Mouse (Mus musculus) intestine, embryonic 15.5 days (tissue): ENCODE measurements at regions not wholly inside any gene's neighbourhood (a gene's known extent, or its start where the extent isn't known, plus 50 kb on each side); places are given as distances from the start of the nearest gene placed in this dataset.
A peak's percentile ranks its signal among the peaks of the same experiment; 100 is the strongest.
"Not testable (repeated sequence)": the region's sequence is repeated elsewhere in the genome, so short reads cannot be mapped to it uniquely, and the experiment has no call there.

Experiments
- ATAC-seq: fragments of 200-750 bp; cut with Nextera tagmentation; 2 replicates; pipeline ENCODE4 v1.8.0; 2017; ENCODE audit warnings: moderate TSS enrichment, moderate library complexity
- H3K27ac ChIP-seq: fragments of 300-500 bp; sonication (generic); 2 replicates; pipeline ENCODE4 v1.5.1; 2015; ENCODE audit warnings: mild to moderate bottlenecking, inconsistent platforms
- H3K27me3 ChIP-seq: fragments of 300-500 bp; sonication (generic); replicated peaks from 2 replicates; pipeline ENCODE4 v1.6.1; 2015; ENCODE audit warnings: inconsistent platforms
- H3K36me3 ChIP-seq: fragments of 300-500 bp; sonication (generic); 2 replicates; pipeline ENCODE4 v1.6.1; 2015; ENCODE audit warnings: inconsistent platforms
- H3K4me1 ChIP-seq: fragments of 300-500 bp; sonication (generic); replicated peaks from 2 replicates; pipeline ENCODE4 v1.6.1; 2015; ENCODE audit warnings: inconsistent platforms
- H3K4me2 ChIP-seq: fragments of 300-500 bp; sonication (generic); replicated peaks from 2 replicates; pipeline ENCODE4 v1.6.1; 2015; ENCODE audit warnings: mild to moderate bottlenecking, inconsistent platforms
- H3K4me3 ChIP-seq: fragments of 300-500 bp; sonication (generic); replicated peaks from 2 replicates; pipeline ENCODE4 v1.5.1; 2015; ENCODE audit warnings: inconsistent platforms
- H3K9ac ChIP-seq: fragments of 300-500 bp; sonication (generic); 2 replicates; pipeline ENCODE4 v1.6.1; 2015; ENCODE audit warnings: inconsistent platforms
- H3K9me3 ChIP-seq: fragments of 300-500 bp; sonication (generic); 2 replicates; pipeline ENCODE4 v1.6.1; 2016; ENCODE audit warnings: inconsistent platforms
- WGBS: fragments of 180-500 bp; shearing (Covaris S2); methylation state at CpG from one replicate; pipeline ENCODE4 v1.1.7; 2015; 5-methylcytosine and 5-hydroxymethylcytosine counted together

GRCm38 (mm10) chr8:78139514-78139913 is 73.6 kb upstream of the Ttc29 start:
- not testable (repeated sequence) for ATAC-seq, H3K27ac ChIP-seq, H3K4me2 ChIP-seq, H3K4me3 ChIP-seq, H3K9me3 ChIP-seq, H3K4me1 ChIP-seq, H3K36me3 ChIP-seq, H3K9ac ChIP-seq, H3K27me3 ChIP-seq
- WGBS = 46% methylated on average over 13 of the region's 15 CpGs

GRCm38 (mm10) chr8:78147170-78147569 is 65.9 kb upstream of the Ttc29 start:
- WGBS = 77% methylated on average over 6 of the region's 6 CpGs

DNA sequence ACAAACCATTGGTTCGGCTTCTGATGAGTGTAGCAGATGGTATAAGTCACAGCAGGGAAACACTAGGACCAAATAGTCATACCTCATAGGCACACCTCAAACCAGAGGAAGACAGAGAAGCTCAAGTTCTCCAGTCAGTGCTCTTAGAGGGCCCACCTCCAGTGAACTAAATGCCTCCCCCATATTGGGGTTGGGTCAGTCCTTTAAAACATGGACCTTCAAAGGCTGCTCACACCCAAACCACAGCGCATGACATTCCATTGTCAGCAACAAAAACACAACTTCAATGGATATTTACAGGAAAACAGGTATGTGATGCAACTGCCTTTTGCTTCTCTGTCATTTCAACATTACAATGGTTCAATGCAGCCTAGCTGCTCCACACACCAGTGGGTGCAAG is 65.1 kb upstream of the Ttc29 start:
- Histone ChIP-seq H3K9me3 (no peaks in the 10 kb centered on the region), H3K9ac (no peak overlapping the region), H3K4me1 (no peaks in the 10 kb centered on the region), H3K27me3 (no peaks in the 10 kb centered on the region), H3K4me3 (no peak overlapping the region), H3K4me2 (no peak overlapping the region), H3K27ac (no peak overlapping the region), H3K36me3 (no peaks in the 10 kb centered on the region)
- no peak for ATAC-seq
- 80% methylated on average over 2 of the region's 2 CpGs for WGBS

More at GRCm38 (mm10) chr8:78147170-78147569, 65.9 kb upstream of the Ttc29 start:
- Histone ChIP-seq H3K27ac (no peak overlapping the region), H3K4me3 (no peak overlapping the region), H3K27me3 (no peaks in the 10 kb centered on the region), H3K36me3 (no peaks in the 10 kb centered on the region), H3K9ac (no peak overlapping the region), H3K4me1 (no peaks in the 10 kb centered on the region), H3K9me3 (no peaks in the 10 kb centered on the region), H3K4me2 (no peak overlapping the region)
- ATAC-seq = peak; percentile 49

- Histone ChIP-seq H3K27me3 (no peaks in the 10 kb centered on the region), H3K36me3 (no peaks in the 10 kb centered on the region), H3K4me2 (no peak overlapping the region), H3K4me1 (0 out of 2 replicates have a peak, but pooled peaks cover 2% of the 10 kb centered on the region), H3K27ac (no peak overlapping the region), H3K4me3 (no peak overlapping the region), H3K9ac (no peak overlapping the region), H3K9me3 (no peaks in the 10 kb centered on the region)
- no peak for ATAC-seq
- WGBS = 51% methylated on average over 8 of the region's 8 CpGs
Observed at GRCm38 (mm10) chr8:78154873-78155272, 58.2 kb upstream of the Ttc29 start.

- Histone ChIP-seq H3K4me3 (no peak overlapping the region), H3K9me3 (no peaks in the 10 kb centered on the region), H3K9ac (no peak overlapping the region), H3K27ac (0 out of 2 replicates have a peak overlapping the region, but pooled peaks have one; percentile 3), H3K4me1 (peaks cover 4% of the 10 kb centered on the region; the same call in 1 of the 2 replicates), H3K36me3 (no peaks in the 10 kb centered on the region), H3K4me2 (no peak overlapping the region), H3K27me3 (no peaks in the 10 kb centered on the region)
- 42% methylated on average over 1 of the region's 1 CpGs for WGBS
- peak; percentile 30 for ATAC-seq
Observed at GRCm38 (mm10) chr8:78162046-78162445, 51.1 kb upstream of the Ttc29 start.

DNA sequence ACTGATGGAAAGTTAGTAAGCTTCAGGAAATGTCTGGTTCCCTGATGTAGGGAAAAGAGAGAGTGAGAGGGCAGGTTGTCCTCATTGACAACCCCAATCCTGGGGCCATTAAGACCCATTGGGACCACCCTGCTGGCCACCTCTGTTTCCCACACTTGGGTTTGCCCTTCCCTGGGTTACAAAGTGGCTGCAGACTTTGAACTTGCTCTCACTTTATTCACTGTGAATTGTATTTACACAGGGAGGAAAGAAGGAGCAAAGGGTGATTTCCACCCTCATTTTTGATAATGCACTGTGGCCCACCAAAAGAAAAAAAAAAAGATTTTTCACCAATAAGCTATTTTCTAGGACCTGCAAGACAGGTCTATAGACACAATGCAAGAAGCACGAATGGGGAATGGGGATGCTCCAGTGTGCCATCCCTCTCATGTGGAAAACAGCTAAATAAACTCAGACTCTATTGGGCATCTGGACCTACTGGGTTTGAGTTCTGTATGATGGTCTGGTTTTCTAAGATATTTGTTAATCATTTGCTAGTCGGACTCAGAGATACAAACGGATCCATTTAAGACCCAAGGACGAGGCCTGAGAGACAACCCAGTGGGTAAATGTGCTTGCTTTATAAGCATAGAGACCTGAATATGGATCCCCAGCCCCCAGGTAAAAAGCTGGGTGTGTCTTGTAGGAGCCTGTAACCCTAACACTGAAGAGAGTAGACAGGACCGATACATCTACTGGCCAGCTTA is 50.2 kb upstream of the Ttc29 start:
- Histone ChIP-seq H3K27ac (peak overlapping the region; percentile 75), H3K9me3 (no peaks in the 10 kb centered on the region), H3K4me2 (no peak overlapping the region), H3K4me1 (peaks cover 4% of the 10 kb centered on the region; the same call in 1 of the 2 replicates), H3K4me3 (no peak overlapping the region), H3K36me3 (no peaks in the 10 kb centered on the region), H3K27me3 (no peaks in the 10 kb centered on the region), H3K9ac (no peak overlapping the region)
- ATAC-seq = peak; percentile 90
- 63% methylated on average over 5 of the region's 5 CpGs for WGBS
